Mouse (Mus musculus): Measurements from ENCODE around the gene Ascc1.

Gene Ascc1

DNA sequence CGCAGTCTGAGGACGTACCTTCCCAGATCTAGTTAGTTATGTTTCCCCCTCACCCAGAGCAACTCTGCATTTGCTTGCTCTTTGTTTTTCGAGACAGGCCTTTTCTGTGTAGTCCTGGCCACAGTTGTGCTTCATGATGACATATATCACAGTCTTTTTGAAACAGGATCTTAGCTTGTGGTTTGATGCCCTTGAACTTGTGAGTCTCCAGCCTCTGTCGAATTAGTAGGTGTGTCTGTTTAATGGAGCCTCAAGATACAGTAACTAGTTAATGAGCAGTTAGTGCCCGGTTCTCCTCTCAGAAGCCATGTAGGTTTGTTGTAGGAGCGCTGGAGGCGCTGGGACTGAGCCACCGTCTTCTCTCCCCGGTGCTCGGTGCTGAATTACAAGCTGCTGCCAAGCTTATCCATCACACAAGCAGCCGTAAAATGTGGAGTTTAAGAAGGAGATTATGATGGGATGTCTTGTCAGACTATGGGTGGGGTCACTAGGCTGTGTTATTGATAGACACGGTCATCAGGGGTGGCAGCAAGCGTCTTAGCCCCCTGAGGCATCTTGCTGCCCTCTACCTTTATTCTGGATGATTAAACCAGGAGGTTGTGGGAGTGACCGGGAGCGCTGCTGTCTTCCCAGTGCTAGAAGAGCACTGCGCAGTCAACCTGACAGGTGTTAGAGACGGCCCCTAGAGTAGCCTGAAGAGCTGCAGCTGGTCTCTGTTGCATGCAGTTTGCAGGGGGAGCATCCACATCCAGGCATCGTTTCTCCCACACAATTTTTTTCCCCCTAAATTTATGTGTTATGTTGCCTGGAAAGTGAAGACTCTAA, 75.3 kb downstream of the Ascc1 start:
- DNase-seq (ENCODE audit: low read depth in 1 of 2, low spot score in 2 of 2), result no peak

DNA sequence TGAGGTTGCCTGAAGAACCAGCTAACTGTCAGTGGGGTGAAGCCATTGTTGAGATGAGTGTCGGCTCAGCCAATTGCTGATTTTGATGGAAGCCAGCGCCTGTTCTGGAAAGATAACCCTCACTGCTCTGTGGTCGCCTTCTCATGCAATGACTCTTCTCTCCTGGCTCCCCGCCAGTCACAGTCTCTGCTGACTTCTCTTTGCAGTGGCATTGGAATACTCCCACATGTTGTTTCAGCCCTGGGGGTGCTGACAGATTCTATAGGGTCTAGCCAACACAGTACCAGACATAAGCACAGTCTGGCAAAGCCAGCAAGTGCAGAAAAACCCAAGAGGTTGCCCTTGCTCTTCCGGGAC, 75.9 kb downstream of the Ascc1 start:
- DNase-seq (ENCODE audit: low read depth in 1 of 2, low spot score in 2 of 2), result no peak

DNA sequence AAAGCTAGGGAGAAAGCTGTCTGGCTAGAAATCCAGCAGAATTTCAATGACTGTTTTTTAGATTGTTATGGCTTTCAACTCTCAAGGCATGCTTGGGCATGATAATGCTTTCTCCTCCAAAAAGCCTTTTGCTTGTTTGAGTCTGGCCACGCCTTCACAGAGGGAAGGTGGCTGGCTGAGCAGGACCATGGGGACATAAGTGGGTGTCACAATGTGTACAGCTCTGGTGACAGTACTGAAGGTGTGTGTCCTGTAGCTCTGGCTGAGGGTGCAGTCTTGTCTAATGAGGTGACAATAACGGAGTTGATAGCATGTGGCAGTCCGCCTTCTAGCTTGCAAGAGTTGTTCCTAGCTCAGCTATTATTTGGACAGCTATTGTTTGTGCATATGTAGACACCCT, 77.6 kb downstream of the Ascc1 start:
- DNase-seq (ENCODE audit: low read depth in 1 of 2, low spot score in 2 of 2), result no peak

DNA sequence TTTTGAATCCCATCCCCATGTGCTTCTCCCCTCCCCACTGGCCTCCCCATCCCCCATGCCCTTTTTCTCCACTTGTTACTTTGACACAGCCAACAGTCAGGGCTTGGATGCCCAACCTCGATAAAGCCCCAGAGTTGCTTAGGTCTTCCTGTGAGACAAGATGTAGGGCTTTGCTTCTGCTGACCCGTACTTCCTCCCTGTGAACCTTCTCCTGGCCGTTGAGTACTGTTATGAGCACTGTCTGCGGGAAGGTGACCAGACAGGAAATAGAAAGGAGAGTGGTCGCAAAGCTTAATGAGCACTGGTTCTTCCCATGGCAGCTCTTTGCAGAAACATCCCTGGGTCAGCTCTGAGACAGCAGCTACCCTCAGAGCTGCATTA, 78.0 kb downstream of the Ascc1 start:
- no peak for DNase-seq (ENCODE audit: low read depth in 1 of 2, low spot score in 2 of 2)

DNA sequence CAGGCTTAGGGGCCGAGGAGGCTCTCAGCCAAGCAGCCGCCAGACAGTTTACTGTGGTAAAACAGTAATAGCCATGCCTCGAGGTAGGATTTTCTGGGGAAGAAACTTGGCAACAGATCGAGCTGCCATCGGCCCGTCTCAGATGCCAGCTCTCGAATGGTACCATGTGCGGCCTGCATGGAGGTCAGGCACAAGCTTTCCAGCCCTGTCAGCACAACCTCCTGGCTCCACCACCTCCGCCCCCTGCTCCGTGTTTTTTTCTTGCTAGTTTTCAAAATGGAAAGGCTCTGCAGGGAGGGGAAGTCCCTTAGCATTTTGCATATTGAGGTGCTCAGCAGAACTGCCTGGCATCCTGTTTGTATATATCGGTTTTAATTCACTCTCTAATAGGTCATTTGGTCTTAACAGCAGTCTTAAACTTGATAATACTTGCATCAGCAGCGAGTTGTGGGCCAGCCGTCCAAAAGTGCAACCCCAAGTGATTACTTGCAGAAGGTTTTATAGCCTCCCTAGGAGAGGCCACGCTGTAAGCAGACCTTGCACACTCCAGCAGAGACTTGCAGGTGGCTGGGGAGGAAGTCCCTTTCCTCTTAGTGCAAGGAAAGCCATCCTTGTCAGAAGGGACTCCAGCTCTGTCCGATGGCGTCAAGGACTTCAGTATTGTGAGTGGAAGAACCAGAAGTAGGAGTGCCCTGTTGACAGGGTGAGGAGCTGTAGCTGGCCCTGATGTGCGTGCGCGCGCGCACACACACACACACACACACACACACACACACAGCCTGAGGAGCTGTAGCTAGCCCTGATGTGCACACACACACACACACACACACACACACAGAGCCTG, 78.6 kb downstream of the Ascc1 start:
- no peak for DNase-seq (ENCODE audit: low read depth in 1 of 2, low spot score in 2 of 2)

DNA sequence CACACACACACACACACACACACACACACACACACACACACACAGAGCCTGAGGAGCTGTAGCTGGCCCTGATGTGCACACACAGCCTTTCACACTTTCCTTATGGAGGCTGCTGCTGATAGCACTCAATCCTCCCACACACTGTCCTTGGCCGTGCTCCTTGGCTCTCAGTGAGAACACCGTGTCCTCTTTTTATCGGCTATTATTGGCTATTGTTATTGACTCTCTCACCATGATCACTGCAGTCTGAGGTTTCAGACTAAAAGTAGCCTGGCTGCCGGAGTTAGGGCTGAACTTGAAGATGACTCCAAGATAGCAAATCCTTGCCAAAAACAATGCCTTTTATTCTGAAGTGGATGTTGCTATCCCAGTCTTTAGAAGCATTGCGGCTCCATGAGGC, 79.3 kb downstream of the Ascc1 start:
- no peak for DNase-seq (ENCODE audit: low read depth in 1 of 2, low spot score in 2 of 2)

DNA sequence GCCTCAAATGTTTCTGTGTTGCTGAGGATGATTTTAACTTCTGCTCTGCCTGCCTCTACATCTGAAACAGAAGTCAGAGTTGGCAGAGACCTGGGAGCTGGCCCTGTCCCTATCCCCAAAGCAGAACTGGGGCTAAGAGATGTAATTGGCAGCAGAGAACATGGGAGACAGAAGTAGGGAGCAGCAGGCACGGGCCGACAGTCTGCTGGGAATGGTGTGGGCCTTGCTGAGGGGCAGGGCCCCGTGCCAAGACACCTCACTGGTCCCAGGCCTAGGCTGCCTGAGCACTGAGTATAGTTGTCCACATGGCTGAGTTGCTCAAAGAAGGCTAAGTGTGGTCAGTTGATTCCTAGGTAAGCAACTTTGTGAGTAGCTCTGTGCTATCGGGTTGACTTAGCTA, 81.5 kb downstream of the Ascc1 start:
- DNase-seq (ENCODE audit: low read depth in 1 of 2, low spot score in 2 of 2), result no peak

DNA sequence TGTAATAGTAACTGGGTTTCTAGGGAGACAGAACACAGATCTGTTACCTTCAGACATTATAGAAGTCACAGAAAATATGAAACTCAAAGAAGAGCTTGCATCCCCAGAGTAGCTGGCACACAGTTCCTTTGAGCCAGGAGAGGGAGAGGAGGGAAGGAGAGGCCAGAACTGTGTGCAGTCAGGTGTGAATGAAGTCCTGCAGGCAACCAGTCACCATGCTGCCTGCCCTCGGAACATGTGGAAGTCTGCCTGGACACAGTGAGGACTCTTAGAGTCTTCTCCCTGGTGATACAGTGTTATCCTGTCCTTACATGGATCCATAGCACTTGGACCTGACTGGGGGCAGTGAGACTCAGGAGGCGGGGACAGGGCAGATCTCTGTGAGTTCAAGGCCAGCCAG, 89.7 kb downstream of the Ascc1 start:
- no peak for DNase-seq (ENCODE audit: low read depth in 1 of 2, low spot score in 2 of 2)

DNA sequence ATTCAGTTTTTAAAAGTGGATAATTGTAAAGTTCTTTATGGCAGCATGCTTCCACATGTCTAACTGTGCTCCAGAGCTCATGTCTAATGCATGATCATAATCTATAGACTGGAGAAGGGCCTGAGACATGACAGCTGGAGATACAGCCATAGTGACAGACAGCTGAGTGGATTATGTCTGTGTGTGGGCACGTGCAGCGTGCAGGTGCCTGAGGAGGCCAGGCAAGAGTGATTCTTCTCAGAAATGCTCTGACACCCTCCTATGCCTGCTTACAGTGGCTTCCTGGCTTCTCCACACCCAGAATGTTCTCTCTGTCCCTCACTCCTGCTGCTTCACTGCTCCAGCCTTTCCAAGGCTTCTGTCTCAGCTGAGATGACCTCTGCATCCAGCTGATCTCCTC, 91.1 kb downstream of the Ascc1 start:
- DNase-seq (ENCODE audit: low read depth in 1 of 2, low spot score in 2 of 2), result no peak

DNA sequence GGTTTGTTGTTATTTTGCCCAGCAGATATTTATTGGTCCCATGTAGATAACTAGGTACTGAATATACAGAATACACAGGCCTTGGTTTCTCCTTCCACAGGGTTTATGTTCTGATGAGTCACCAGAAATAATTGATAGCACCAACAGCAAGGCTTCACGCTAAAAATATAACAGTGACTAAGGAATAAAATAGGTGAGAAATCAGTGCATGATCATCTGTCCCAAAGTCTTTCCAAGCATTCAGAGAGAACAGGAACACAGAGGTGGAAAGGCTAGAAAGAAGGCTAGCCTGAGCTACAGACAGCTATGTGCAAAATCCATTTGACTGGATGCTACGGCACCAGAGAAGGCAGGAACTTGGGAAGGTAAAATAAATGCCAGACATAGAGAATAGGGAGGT, 93.0 kb downstream of the Ascc1 start:
- DNase-seq (ENCODE audit: low read depth in 1 of 2, low spot score in 2 of 2), result no peak

DNA sequence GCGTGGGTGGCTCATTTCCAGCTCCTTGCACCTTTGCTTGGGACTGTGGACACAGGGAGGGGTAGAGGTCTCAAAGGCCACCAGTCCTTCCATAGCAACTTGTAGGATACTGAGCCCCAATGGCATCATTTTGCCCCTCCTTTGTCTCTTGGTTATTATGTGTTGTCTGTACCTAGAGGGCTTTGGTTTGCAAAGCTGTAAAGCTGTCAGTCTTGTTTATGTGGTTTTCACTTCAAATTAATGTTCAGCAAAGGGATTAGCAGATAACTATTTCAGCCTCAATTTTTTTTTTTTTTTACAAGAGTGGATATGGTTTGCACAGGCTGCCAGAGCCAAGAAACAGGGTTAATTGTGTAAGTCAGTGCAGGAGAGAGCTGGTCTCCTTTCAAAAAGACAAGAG, 93.7 kb downstream of the Ascc1 start:
- DNase-seq (ENCODE audit: low read depth in 1 of 2, low spot score in 2 of 2), result no peak

DNA sequence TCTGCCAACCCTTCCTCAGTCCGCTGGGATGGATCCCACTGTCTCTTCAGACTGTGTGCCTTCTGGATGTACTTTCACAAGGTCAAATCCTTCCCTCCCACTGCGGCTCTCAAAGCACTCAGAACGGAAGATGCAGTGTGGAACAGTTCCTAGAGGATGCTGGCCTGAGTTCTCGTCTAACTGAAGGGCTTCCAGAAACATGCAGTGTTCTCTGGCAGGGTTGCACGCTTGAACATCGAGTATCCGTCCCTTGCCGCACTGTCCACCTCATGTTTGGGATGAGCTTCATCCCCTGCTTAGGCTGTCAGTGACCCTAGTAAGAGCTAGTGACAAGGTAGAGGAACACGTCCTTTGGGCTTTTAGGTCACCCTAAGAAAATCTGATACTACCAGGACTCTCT, 94.5 kb downstream of the Ascc1 start:
- no peak for DNase-seq (ENCODE audit: low read depth in 1 of 2, low spot score in 2 of 2)

DNA sequence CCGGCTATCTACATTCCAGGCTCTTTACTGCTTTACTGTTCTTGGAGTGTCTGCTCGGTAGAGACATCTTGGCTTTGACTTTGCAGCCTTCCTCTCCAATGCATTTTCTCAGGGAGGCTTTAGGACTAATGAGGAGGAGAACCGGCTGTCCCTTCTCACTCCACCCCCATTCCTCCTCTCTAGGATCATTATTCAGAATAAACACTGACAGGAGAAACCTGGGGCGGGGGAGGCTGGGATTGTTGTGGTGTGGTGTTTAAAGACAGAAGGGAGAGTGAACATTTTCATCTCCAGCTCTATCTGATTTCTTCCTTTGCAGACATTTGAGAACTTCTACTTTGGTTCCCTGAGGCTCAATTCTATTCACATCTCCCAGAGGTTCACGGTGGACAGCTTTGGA, 95.2 kb downstream of the Ascc1 start:
- DNase-seq (ENCODE audit: low read depth in 1 of 2, low spot score in 2 of 2), result no peak

DNA sequence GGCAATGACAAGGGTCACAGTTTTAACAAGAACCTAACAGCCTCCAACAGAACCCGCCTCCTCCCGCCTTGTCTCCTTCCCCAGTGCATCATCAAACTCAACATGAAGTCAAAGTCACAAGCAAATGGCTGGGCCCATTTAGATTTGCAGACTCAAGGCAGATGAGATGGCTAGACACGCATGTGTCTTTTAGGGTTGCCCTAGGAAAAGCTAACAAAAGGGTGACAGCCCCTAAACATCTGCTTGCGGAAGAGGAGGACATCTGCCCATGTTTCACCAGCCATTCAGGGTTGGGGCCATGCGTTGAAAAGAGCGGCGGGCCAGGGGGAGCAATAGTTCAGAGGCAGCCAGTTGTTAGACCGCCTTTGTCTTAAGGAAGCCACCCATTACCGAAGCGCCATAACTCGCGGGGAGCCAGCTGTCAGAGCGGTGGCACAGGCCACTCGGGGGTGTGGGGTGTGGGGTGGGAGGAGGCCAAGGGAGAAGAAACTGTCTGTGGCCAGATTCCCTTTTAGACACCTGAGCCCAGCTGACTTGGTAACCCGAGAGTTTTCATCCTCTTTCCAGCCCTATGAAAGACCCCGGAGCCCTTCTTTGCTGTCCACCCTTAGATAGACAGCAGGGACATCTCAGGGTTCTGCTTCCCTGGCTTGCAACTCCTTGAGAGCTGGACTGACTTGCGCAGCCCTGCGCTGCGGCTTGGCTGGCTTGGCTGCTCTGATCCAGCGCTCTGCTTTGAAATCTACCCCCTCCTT, 103.0 kb downstream of the Ascc1 start:
- DNase-seq (ENCODE audit: low read depth in 1 of 2, low spot score in 2 of 2), result no peak

DNA sequence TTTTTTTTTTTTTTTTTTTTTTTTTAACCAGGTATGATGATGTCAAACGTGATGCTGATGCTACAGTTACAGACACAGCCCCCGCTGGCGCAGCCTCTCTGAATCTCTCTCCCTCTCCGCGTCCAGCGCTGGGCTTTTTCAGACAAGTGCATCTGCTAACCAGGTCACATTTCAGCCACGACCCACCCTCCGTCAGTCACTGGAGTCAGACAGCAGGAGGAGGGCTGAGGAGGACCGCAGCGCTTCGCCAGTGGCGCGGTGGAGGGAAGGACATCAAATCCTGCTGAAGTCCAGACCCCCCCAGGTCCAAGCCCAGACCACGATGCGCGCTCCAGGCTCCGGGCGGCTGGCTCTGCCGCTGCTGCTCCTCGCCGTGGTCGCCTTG, 103.5 kb downstream of the Ascc1 start, which contains the start of gene Spock2:
Spock2 (plus strand) TSS at position 74 of the 385 bp plus-strand sequence.
- no peak for DNase-seq (ENCODE audit: low read depth in 1 of 2, low spot score in 2 of 2)

DNA sequence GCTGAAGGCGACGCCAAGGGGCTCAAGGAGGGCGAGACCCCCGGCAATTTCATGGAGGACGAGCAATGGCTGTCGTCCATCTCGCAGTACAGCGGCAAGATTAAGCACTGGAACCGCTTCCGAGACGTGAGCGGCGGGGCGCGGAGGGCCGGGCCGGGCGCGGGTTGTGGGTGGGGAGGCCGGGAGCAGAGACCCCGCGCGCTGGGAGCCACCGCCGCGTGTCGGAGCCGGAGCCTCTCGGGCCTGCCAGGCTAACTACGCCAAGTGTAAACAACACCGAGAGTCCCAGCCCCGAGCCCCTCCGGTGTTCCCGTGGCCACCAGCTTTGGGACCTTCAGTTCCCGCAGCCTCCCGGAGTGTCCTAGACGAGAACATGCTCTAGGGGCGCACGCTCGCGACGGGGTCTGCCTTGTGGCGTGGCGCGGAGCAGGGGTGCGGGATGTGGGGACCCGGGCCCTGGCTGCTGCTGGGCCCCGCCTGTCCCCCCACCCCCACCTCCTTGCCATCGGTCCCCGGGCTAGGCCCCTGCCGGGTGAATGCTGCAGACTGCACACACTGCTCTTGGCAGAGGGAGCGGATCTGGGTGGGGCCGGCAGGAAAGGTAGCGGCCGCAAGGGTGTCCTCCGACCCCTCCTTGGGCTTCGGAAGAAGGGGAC, 104.1 kb downstream of the Ascc1 start:
- no peak for DNase-seq (ENCODE audit: low read depth in 1 of 2, low spot score in 2 of 2)

DNA sequence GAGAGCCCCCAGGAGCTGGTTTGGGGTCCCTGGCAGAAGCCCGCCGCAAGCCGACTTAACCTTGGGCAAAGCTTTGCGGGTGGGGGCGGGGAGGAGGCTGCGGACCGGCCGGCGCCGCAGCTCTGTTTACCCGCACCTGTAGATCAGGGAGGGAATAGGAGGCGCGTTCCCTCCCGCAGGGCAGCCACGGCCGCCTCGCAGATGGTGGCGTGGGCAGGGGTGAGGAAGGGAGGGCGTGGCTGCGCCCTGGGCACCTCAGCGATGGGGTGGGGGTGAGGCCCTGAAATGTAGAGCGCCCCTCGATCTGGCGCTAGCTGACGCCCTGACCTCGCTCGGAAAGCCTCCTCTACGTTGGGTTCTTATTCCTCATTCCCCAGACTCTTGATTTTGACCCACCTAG, 104.8 kb downstream of the Ascc1 start:
- no peak for DNase-seq (ENCODE audit: low read depth in 1 of 2, low spot score in 2 of 2)

DNA sequence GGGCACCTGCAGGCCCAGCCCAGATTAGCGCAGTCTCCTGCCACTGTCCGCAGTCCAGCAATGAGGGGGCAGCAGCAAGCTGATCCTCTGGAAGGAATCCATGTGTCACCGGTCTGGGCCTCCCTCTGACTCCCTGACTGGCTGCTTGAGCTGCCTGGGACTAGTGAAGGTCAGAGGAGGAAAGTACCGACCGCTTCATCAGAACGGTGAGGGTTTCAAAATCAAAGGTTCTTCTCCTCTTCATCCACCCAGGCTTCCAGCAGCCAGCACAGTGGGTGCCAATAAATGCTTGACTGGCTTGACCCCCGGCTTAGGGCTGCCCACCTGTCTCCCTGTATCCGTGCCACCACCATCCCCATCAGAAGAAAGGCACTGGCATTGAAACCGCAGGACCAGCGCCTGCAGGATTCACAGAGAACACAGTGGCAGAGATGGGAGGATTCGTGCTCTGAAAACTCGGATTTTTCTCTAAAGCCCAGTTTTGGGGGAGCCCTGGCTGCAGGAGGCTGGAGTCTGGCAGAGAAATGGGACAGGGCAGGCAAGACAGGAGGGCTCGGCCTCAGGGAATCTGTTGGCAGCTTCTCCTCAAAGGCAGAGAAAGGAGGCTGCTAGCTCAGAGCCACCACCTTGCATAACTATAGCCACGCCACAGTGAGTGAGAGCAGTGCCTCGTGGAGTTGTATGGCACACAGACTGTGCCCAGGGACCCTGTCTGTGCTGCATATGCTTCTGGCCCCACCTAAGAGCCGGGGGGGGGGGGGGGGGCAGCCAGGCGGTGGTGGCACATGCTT, 105.9 kb downstream of the Ascc1 start:
- DNase-seq (ENCODE audit: low read depth in 1 of 2, low spot score in 2 of 2), result no peak

DNA sequence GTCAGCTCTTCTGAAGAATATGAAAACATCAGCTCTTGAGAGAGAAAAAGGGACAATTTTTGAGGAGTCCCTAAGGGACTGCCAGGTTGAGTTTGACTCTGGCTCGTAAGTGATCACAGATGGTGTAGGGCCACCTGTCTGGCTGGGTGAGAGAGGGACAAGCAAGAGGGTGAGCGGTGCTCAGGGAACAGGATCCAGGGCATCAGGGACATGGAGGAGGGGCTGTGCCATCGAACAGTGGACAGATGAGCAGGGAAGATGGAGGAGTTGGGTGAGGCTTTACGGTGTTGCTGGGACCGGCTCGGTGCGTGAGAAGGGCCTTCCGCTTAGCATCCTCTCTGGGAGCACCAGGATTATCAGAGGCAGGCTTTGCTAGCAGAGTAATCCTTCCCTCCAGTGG, 106.7 kb downstream of the Ascc1 start:
- no peak for DNase-seq (ENCODE audit: low read depth in 1 of 2, low spot score in 2 of 2)

DNA sequence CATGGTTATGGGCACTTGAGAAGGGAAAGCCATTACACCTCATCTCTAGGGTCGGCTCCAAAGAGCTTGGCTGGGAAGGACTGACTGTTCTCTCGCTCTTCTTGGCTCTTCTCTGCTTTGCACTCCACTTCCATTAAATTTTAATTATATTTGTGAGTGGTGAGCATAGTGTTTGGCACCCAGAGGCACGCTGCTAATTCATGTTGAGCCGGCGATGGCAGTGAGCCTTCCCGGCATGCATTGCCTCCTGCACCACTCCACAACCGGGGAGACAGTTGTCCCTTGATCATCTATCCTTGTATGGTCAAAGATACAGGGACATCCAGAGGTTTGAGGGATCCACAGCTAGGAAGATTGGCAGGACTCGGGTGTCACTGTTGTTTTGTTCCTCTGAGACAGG, 107.4 kb downstream of the Ascc1 start:
- no peak for DNase-seq (ENCODE audit: low read depth in 1 of 2, low spot score in 2 of 2)
